Mouse (Mus musculus) stomach, postnatal 0 days (tissue): ENCODE measurements around the gene Cd300ld4.

Experiments
- CTCF ChIP-seq: IDR thresholded peaks from 2 replicates; pipeline ENCODE4 v1.5.1; 2016; ENCODE audit warnings: antibody characterized with exemption, low read depth, mild to moderate bottlenecking, moderate library complexity
- EP300 ChIP-seq: optimal IDR thresholded peaks from 2 replicates; pipeline ENCODE3; 2016; ENCODE audit warnings: antibody characterized with exemption

GRCm38 (mm10) chr11:114972726-114973125, 54.1 kb downstream of the Cd300ld4 start:
- TF ChIP-seq CTCF (no peak), EP300 (no peak)
